Mouse (Mus musculus) liver, adult 2 months (tissue): Measurements from ENCODE around the gene Sh3bp5l. TPM values are rescaled to one million over a fixed set of nuclear protein-coding genes. Genes with fewer than 3 reads are reported as not detected.
A peak's percentile ranks its signal among the peaks of the same experiment; 100 is the strongest.

Experiments
- DNase-seq: peaks from one replicate; pipeline ENCODE4 v3.0.0-alpha.2; 2011; ENCODE audit warnings: low read depth, low spot score; ENCODE audit errors: extremely low read depth
- H3K27ac ChIP-seq: fragments of 200-500 bp; replicated peaks from 2 replicates; pipeline ENCODE4 v1.5.1; 2012; ENCODE audit warnings: low read depth, mild to moderate bottlenecking, control low read depth, inconsistent platforms, low read length; ENCODE audit not compliant: insufficient read depth
- H3K27me3 ChIP-seq: fragments of 200-500 bp; 2 replicates; pipeline ENCODE4 v1.6.1; 2012; ENCODE audit warnings: mild to moderate bottlenecking, moderate library complexity, low read length, inconsistent platforms; ENCODE audit not compliant: control insufficient read depth, insufficient read depth
- H3K36me3 ChIP-seq: fragments of 200-500 bp; 2 replicates; pipeline ENCODE4 v1.6.1; 2012; ENCODE audit warnings: low read length, inconsistent platforms; ENCODE audit not compliant: control insufficient read depth, insufficient read depth
- H3K4me1 ChIP-seq: fragments of 200-500 bp; 2 replicates; pipeline ENCODE4 v1.6.1; 2011; ENCODE audit warnings: low read length; ENCODE audit not compliant: control insufficient read depth, insufficient read depth
- H3K4me3 ChIP-seq: fragments of 200-500 bp; 2 replicates; pipeline ENCODE4 v1.5.1; 2011; ENCODE audit warnings: low read depth, mild to moderate bottlenecking, control low read depth, low read length, moderate library complexity; ENCODE audit not compliant: insufficient read depth
- H3K79me2 ChIP-seq: fragments of 200-500 bp; 2 replicates; pipeline ENCODE4 v1.6.1; 2012; ENCODE audit warnings: inconsistent platforms, mild to moderate bottlenecking, low read length, moderate library complexity; ENCODE audit not compliant: control insufficient read depth, insufficient read depth
- H3K9ac ChIP-seq: fragments of 200-500 bp; 2 replicates; pipeline ENCODE4 v1.6.1; 2012; ENCODE audit warnings: low read depth, mild to moderate bottlenecking, control low read depth, inconsistent platforms, low read length
- CTCF ChIP-seq: fragments of 200-500 bp; IDR thresholded peaks from 2 replicates; pipeline ENCODE4 v1.5.1; 2011; ENCODE audit warnings: low read depth, low read length, control low read depth
- POLR2A ChIP-seq: fragments of 200-500 bp; IDR thresholded peaks from 2 replicates; pipeline ENCODE4 v1.6.1; 2011; ENCODE audit warnings: low read length, control low read depth; ENCODE audit not compliant: insufficient read depth; ENCODE audit errors: extremely low read depth
- WGBS: fragments of 180-500 bp; shearing (Covaris S2); methylation state at CpG from one replicate; pipeline ENCODE4 v1.1.7; 2018; 5-methylcytosine and 5-hydroxymethylcytosine counted together
- polyA plus RNA-seq: library from polyadenylated mRNA; depleted of rRNA; stranded (reverse); fragments of >200 nt; gene quantifications from 2 replicates; pipeline ENCODE4 v1.2.3, GENCODE M21; 2012; rRNA removed
- total RNA-seq: library from RNA; depleted of rRNA; stranded (reverse); fragments of >200 nt; gene quantifications from 2 replicates; pipeline ENCODE4 v1.2.3, GENCODE M21; 2014; rRNA removed

The Sh3bp5l gene
- total RNA-seq (8.9 and 10.3 TPM in 2 replicates), polyA plus RNA-seq (15.8 and 19.6 TPM in 2 replicates)

DNA sequence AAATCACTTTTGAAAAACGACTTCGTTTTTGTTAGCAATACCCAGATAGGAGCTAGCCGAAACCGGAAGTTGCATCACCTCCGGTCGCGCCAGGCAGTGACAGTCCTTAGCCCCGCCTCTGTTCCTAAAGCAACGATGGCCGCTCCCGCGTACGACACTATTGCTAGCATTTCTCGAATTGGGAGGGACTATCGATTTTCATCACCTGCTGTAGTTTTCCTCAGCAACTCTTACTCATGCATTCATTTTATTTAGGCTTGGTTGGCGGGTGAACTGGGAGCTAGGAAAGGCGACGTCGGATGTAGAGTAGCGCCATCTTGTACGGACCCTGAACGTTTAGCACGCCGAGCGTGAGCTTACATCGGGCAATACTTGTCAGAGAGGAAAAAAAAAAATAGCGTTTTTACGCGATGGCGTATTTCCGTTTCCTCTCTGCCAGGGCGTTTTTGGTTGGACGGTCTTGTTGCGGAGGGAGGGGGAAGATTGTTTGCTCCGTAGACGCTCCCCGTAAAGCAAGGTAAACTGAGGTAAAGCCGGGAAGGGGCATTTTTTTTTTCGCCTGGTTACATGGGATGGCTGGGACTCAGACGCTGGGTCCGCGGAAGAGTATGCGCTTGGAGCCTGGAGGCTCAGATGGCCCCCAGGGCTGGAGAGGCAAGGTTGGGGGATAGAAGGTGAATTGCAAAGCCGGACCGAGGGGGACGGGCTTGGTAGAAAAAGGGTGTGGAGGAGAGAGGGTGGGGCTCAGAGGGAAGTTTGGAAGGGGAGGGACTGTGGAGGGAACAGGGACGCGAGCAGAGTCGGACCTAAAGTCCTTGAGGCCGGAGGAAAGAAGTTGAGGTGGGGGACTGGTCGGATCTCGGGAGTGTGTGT, at the start of gene Sh3bp5l, which contains the start of gene Zfp672:
Sh3bp5l (plus strand) TSS at position 449 of the 873 bp plus-strand sequence.
Zfp672 (minus strand) TSS at position 64 of the 873 bp plus-strand sequence.
- peaks cover 14% of the 10 kb centered on the region for H3K4me1 ChIP-seq
- H3K27ac ChIP-seq = peak within 1 kb of the TSS; percentile 73
- peak; percentile 96 for DNase-seq
- under 1% methylated on average over 52 of the region's 52 CpGs for WGBS
- no peaks in the 10 kb centered on the region for H3K36me3 ChIP-seq
- no peak for TF ChIP-seq POLR2A
- no peak for TF ChIP-seq CTCF
- peaks cover 20% of the 10 kb centered on the region; the same call in 1 of the 2 replicates for H3K79me2 ChIP-seq
- H3K27me3 ChIP-seq = no peaks in the 10 kb centered on the region
- H3K4me3 ChIP-seq = peak within 1 kb of the TSS; percentile 82
- H3K9ac ChIP-seq = peak within 1 kb of the TSS; percentile 75

DNA sequence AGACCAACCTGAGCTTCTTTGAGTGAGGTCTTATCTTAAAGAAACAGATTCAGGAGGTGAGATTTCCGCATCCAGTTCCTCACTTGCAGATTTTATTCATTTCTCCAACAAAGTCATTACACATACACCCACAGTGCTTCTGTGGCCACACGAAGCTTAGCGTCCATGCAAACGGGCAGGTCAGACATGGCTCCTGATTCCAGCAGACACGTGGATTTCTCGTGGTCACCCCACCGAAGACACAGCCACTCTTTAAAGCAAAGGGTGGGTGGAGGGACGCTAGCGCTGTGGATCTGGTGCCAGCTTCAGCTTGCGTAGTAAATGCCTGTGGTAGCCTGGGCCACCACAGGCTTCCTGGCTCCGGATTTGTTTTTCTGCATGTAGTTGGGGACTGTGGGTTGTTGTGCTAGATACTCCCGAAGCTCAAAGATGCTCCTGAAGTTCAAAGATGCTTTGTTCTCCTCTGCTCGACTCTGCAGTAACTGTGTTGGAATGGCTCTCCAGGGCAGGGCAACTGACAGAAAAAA, 48.5 kb upstream of the Sh3bp5l start:
- H3K4me3 ChIP-seq = no peak overlapping the region
- DNase-seq = no peak
- H3K79me2 ChIP-seq = no peaks in the 10 kb centered on the region
- H3K4me1 ChIP-seq = no peaks in the 10 kb centered on the region
- 85% methylated on average over 13 of the region's 13 CpGs for WGBS
- TF ChIP-seq POLR2A (no peak), CTCF (no peak)
- no peak overlapping the region for H3K9ac ChIP-seq
- no peak overlapping the region for H3K27ac ChIP-seq
- H3K27me3 ChIP-seq = no peaks in the 10 kb centered on the region
- H3K36me3 ChIP-seq = no peaks in the 10 kb centered on the region

DNA sequence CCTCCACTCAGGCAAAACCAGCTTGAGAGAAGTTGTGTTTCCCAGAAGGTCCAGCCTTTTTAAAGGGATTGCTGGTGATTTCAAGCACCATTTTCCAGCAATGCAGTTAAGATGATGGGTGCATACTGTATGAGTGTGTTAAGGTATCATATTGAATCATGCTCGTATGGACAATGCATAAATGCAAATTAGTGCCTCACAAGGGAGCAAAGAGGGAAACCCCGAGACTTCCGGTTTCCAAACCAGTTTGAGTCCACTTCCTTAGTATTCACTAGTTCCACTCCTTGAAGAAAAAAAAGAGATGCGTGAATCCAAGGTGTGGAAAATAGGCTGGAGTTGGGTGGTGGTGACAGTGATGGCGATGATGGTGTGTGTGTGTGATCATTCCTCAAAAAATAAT, 48.0 kb upstream of the Sh3bp5l start:
- H3K27ac ChIP-seq = no peak overlapping the region
- 83% methylated on average over 5 of the region's 5 CpGs for WGBS
- H3K9ac ChIP-seq = no peak overlapping the region
- H3K4me3 ChIP-seq = no peak overlapping the region
- H3K27me3 ChIP-seq = no peaks in the 10 kb centered on the region
- no peaks in the 10 kb centered on the region for H3K79me2 ChIP-seq
- H3K4me1 ChIP-seq = no peaks in the 10 kb centered on the region
- DNase-seq = no peak
- H3K36me3 ChIP-seq = no peaks in the 10 kb centered on the region
- TF ChIP-seq CTCF = no peak
- TF ChIP-seq POLR2A = no peak

DNA sequence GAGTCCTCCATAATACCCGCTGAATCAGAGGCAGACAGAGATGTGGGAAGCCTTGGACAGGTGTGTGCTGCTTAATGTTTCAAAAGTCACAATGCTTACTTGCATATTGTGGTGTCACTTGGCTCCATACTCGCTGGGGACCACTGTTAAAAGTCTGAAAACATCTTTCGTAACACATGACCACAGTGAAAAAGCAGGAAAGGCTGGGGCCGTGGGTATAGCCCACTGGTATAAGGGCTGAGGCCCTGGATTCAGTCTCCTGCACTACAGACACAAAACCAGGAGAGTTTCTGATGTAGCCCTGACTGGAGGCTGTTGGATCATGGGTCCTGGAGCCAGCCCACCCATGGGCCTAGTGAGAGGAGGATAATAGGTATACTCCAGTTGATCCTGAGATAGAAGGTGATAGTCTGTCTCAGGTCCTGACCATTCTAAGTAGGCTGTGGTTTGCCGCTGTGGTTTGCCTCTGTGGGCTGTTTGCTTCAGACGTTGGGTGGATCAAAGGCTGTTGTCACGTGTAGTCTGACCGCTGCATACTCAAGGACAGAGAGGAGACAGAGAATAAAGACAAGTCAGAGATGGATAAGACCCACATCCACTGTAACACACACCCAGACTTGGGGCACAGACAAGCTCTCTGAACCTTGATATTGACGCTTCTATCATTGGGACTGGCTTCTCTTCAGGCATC, 40.4 kb upstream of the Sh3bp5l start:
- DNase-seq = no peak
- Histone ChIP-seq H3K36me3 (no peaks in the 10 kb centered on the region), H3K27me3 (no peaks in the 10 kb centered on the region; the same call in 1 of the 2 replicates), H3K27ac (no peak overlapping the region), H3K79me2 (no peaks in the 10 kb centered on the region), H3K9ac (no peak overlapping the region), H3K4me3 (no peak overlapping the region), H3K4me1 (no peaks in the 10 kb centered on the region)
- WGBS = 77% methylated on average over 9 of the region's 9 CpGs
- no peak for TF ChIP-seq CTCF
- no peak for TF ChIP-seq POLR2A

DNA sequence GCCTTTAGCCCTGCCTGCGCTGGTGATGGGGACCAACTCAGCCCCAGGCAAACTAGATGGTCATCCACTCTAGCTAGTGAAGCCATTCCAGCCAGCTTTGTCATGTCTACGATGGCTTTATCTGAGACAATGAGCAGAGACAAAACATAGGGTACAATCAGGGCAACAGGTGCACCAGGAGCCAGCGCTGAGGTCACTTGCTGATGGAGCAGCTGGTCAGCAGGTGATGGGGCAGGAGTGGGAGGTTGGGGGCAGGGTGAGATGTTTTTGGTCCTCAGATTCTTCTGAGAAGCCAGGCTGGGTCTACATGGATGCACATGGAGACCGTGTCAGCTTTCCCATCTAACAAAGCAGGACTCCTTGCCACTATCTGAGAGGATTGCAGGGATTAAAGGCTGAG, 39.7 kb upstream of the Sh3bp5l start:
- WGBS = 90% methylated on average over 4 of the region's 4 CpGs
- Histone ChIP-seq H3K9ac (no peak overlapping the region), H3K4me1 (no peaks in the 10 kb centered on the region), H3K79me2 (no peaks in the 10 kb centered on the region), H3K4me3 (no peak overlapping the region), H3K27ac (no peak overlapping the region), H3K36me3 (no peaks in the 10 kb centered on the region), H3K27me3 (no peaks in the 10 kb centered on the region; the same call in 1 of the 2 replicates)
- no peak for DNase-seq
- TF ChIP-seq CTCF = no peak
- no peak for TF ChIP-seq POLR2A
